In the genomic region with DNA sequence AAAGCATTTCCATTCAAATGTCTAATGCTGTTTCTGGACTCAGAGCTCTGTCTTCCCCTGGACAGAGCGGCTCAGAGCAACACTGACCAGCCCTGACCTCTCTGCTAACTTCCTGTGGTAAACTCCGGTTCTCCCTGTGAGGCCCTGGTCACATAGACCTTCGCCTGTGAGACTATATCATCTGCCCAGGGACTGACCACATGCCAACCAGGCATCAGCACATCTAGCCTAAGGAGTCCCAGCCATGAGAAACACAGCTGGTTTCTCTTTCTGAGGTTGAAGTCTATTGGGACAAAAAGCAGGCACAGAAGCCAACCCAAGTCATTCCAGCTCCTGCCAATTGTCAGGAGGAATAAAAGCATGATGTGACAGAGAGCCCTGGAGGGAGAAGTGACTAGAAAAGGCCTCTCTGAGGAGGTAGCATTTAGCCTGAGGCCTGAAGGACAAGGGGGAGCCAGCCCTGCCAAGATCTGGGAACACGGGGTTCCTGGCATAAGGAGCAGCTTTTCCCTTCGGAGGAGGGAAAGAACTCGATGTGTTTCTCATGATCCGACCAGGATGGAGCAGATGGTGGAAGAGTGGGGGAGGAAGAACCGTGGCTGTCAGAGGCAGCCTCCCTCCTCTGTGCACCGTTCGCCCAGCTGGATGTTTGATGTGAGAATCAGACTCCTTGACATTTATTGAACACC, we compare ENCODE assay signal across 8 mouse cellular contexts.
DNase-seq lines count a peak whose midpoint lies in the region; ATAC-seq and TF ChIP-seq lines count a peak whose summit lies in the region.

No protein-coding gene starts in this region.

- TF ChIP-seq POLR2A in thymus, adult 2 months (IDR thresholded peaks at IDR 0.05; ENCODE audit: control insufficient read depth, extremely low read depth, insufficient read depth, low read length, poor library complexity): no peak

- H3K27ac ChIP-seq in forebrain, embryonic 15.5 days (replicated peaks): peak overlapping the region; percentile 13; the same call in 1 of the 2 replicates
- no peak overlapping the region for H3K27ac ChIP-seq in thymus, adult 2 months (ENCODE audit: control insufficient read depth, insufficient read depth, low read length)
- H3K27ac ChIP-seq in liver, postnatal 0 days (ENCODE audit: low read depth): no peak overlapping the region

- WGBS in forebrain, embryonic 15.5 days: 60% methylated on average over 10 of the region's 10 CpGs
- WGBS in thymus, adult 2 months: 88% methylated on average over 10 of the region's 10 CpGs
- WGBS in liver, postnatal 0 days (ENCODE audit: insufficient replicate concordance): 68% methylated on average over 10 of the region's 10 CpGs

- peaks cover 28% of the 10 kb centered on the region for H3K4me1 ChIP-seq in forebrain, embryonic 15.5 days
- peaks cover 15% of the 10 kb centered on the region for H3K4me1 ChIP-seq in thymus, adult 2 months (replicated peaks; ENCODE audit: control insufficient read depth, insufficient read depth, low read length)
- 0 out of 2 replicates have a peak, but pooled peaks cover 7% of the 10 kb centered on the region for H3K4me1 ChIP-seq in liver, postnatal 0 days (ENCODE audit: insufficient read depth)

- H3K9ac ChIP-seq in forebrain, embryonic 15.5 days (replicated peaks): no peak overlapping the region
- no peak overlapping the region for H3K9ac ChIP-seq in liver, postnatal 0 days (replicated peaks)

- no peak for TF ChIP-seq CTCF in thymus, adult 2 months (IDR thresholded peaks at IDR 0.05; ENCODE audit: borderline replicate concordance, control insufficient read depth, extremely low read depth, insufficient read depth, low read length, poor library complexity)
- TF ChIP-seq CTCF in liver, postnatal 0 days (IDR thresholded peaks at IDR 0.05; ENCODE audit: low read depth): no peak

- H3K4me2 ChIP-seq in forebrain, embryonic 15.5 days (replicated peaks): no peak overlapping the region
- H3K4me2 ChIP-seq in liver, postnatal 0 days (ENCODE audit: low read depth, low read length): no peak overlapping the region

- TF ChIP-seq EP300 in liver, postnatal 0 days (IDR thresholded peaks at IDR 0.05; ENCODE audit: low read depth): no peak

- no peaks in the 10 kb centered on the region for H3K27me3 ChIP-seq in forebrain, embryonic 15.5 days
- H3K27me3 ChIP-seq in thymus, adult 2 months (ENCODE audit: control insufficient read depth, insufficient read depth, low read length): no peaks in the 10 kb centered on the region
- peaks cover 15% of the 10 kb centered on the region; the same call in 1 of the 2 replicates for H3K27me3 ChIP-seq in liver, postnatal 0 days (ENCODE audit: insufficient read depth, low read length)

- no peaks in the 10 kb centered on the region for H3K36me3 ChIP-seq in forebrain, embryonic 15.5 days
- no peaks in the 10 kb centered on the region for H3K36me3 ChIP-seq in thymus, adult 2 months (ENCODE audit: control insufficient read depth, insufficient read depth, low read length)
- no peaks in the 10 kb centered on the region for H3K36me3 ChIP-seq in liver, postnatal 0 days (replicated peaks; ENCODE audit: insufficient read depth, low read length)

- no peaks in the 10 kb centered on the region for H3K9me3 ChIP-seq in forebrain, embryonic 15.5 days
- H3K9me3 ChIP-seq in liver, postnatal 0 days (ENCODE audit: low read length): no peaks in the 10 kb centered on the region

- no peak for ATAC-seq in forebrain, embryonic 15.5 days (replicated peaks)
- no peak for ATAC-seq in liver, postnatal 0 days

- no peak overlapping the region for H3K4me3 ChIP-seq in forebrain, embryonic 15.5 days
- H3K4me3 ChIP-seq in thymus, adult 2 months (ENCODE audit: control insufficient read depth, insufficient read depth, low read length): no peak overlapping the region
- H3K4me3 ChIP-seq in liver, postnatal 0 days (ENCODE audit: low read depth, low read length): no peak overlapping the region

- peak; percentile 45 for DNase-seq in ovary, postnatal 36 days (ENCODE audit: low spot score)
- no peak for DNase-seq in ovary, postnatal 14 days (ENCODE audit: low spot score)
- peak; percentile 52 for DNase-seq in heart, postnatal 4 days
- DNase-seq in lung, postnatal 25 days (ENCODE audit: low spot score): peak; percentile 68
- DNase-seq in thymus, adult 18-20 months: no peak
- DNase-seq in thymus, adult 2 months: no peak
- no peak for DNase-seq in liver, postnatal 0 days

Comparison
In these comparisons a context has a peak if more than half of its experiments do, and no peak if none do; other contexts are left out.
1. DNase-seq: peak in ovary, postnatal 36 days (single experiment), heart, postnatal 4 days (single experiment) and lung, postnatal 25 days (single experiment); none in ovary, postnatal 14 days (single experiment), thymus, adult 18-20 months (0 of 2), thymus, adult 2 months (single experiment) and liver, postnatal 0 days (single experiment).